Mouse (Mus musculus) activated CD4-positive, CD25-positive, alpha-beta regulatory T cell, adult 9 weeks (primary cell): Measurements from ENCODE around the gene Apeh. TPM values are rescaled to one million over a fixed set of nuclear protein-coding genes. Genes with fewer than 3 reads are reported as not detected.

Experiments
- polyA plus RNA-seq: library from polyadenylated mRNA; unstranded; fragments of 100-300 nt; shearing (Covaris generic); gene quantifications from one replicate; pipeline ENCODE4 v1.2.1, GENCODE M21; 2017

Gene Apeh
- 140 TPM for polyA plus RNA-seq

DNA sequence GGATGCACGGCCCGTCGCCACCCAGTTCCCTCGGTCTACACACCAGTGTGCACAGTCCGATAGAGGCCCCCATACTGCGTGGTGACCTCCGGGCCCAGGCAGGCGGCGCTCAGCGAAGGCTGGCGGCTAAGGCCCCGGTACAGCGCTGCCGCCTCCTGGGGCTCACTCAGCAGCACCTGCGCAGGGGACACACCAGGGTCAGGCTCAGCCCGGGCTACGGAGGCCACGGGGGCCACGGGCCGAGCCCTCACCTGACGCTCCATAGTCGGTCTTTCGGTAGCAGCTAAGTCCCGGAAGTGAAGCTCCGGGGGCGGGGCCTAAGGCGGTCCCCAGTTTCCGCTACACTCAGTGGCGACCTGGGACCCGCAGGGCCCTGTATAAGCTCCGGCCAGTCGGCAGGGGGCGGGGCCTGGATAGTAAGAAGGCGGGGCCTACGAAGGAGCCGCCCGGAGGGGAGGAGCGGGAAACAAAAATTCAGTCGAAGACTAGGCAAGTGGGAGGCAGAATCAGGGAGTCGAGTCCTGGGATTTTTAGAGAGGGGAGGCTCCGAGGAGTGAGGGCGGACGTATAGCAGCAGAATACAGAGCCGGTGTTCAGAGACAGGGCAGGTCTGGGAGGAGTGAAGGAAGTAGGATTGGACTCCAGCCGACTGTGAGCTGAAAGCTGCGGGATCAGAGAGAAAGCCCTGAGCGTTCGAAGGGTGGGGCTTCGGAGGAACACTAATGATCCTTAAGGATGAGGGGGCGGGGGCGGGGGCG, at the start of gene Apeh:
Gene Apeh, minus strand, starts transcription at position 423 of the 758 bp plus-strand sequence.

DNA sequence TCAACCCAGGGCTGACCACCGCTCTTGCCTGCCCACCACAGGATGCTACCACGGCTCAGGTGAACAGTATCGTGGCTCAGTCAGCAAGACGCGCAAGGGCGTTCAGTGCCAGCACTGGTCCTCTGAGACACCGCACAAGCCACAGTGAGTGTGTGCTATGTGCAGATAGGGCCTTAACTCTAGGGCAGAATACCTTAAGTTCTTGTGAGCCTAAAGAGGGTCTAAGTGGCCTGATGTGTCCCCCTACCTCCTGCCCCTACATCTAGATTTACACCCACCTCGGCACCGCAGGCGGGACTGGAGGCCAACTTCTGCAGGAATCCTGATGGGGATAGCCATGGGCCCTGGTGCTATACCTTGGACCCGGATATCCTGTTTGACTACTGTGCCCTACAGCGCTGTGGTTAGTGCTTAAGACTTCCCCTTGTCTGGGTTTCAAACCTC, 11.4 kb downstream of the Apeh start, which contains the start of gene Rnf123:
Gene Rnf123, minus strand, starts transcription at position 359 of the 444 bp plus-strand sequence.

DNA sequence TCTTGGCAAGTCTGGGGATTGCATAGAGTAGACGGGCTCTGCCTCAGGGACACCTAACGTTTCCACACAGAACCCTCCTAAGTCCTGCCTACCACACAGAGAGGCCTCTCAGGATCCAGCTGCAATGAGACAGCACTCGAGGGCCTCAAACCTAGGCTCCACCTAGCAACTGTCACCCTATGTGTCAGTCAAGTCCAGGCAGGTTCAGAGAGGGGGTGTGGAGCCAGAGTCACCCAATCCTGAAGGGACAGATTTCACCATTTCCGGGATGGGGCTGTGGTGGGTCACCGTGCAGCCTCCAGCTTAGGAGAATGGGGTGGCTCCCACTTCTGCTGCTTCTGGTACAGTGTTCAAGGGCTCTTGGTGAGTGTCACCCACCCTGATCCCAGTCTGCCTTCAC, 14.2 kb downstream of the Apeh start, which contains the start of gene Mst1:
Gene Mst1, plus strand, starts transcription at position 269 of the 400 bp plus-strand sequence.

DNA sequence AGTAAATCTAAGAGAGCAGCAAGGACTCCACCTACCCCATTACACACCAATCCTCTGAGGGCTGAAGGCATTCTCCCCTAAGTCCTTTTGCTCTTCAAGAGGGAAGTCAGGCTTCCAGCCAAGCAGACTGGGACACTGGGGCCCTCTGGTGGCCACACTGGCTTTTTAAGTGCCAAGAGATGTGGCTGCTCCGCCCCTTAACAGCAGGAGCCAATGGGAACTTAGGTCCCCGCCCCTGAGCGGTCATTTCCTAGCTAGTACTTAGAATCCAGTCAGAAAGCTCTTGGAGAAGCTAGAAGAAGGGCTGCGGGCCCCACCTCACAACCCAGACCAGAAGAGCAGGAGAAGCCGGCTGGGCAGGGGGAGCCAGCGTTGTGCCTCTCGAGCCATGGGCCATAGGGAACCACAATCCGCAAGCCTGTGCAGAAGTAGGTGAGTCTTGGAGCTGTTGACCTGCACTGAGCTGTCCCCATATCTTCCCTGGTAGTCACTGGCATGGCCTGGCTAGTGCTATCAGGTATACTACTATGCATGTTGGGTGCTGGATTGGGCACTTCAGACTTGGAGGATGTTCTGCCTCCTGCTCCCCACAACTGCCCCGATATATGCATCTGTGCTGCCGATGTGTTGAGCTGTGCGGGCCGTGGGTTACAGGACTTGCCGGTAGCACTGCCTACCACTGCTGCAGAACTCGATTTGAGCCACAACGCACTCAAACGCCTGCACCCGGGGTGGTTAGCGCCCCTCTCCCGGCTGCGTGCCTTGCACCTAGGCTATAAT, 41.3 kb downstream of the Apeh start, which contains the start of gene Amigo3:
Gene Amigo3, plus strand, starts transcription at position 275 of the 780 bp plus-strand sequence.

DNA sequence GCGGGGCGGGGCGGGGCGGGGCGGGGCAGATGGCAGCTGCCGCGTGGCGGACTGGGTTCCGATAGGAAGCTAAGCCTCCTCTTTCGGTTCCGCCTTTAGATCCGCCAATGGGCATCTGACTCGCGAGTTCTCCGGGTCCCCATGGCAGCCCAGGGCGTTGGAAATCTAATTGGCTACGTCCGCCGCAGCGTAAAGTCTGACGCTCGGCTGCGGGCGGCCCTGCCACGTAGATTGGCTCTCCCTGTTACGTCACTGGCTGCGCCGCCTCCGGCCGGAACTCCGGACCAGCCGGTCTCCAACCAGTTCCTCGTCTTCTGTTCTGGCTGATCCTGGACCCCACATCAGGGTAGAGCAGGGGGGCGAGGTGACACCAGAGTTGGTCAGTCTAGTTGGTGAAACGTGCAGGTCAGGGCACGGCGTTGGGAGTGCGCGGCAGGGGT, 45.4 kb downstream of the Apeh start, which contains the start of gene Gmppb:
Gene Gmppb, plus strand, starts transcription at position 227 of the 440 bp plus-strand sequence.

Other genes starting within 250 kb of the Apeh start
- gene Rbm6, start 221.4 kb downstream of the Apeh start, polyA plus RNA-seq = 118 TPM
- 24.2 TPM for gene Mon1a, start 206.5 kb downstream of the Apeh start, polyA plus RNA-seq
- gene Mst1r, start 187.7 kb downstream of the Apeh start, polyA plus RNA-seq = not detected
- gene Actl11, start 166.1 kb downstream of the Apeh start, polyA plus RNA-seq = not detected
- not detected for gene Camkv, start 158.9 kb downstream of the Apeh start, polyA plus RNA-seq
- 5.7 TPM for gene Traip, start 144.5 kb downstream of the Apeh start, polyA plus RNA-seq
- 321 TPM for gene Uba7, start 119.1 kb downstream of the Apeh start, polyA plus RNA-seq
- gene Gm20661, start 111.5 kb downstream of the Apeh start, polyA plus RNA-seq = 0.27 TPM
- gene Inka1, start 108.7 kb downstream of the Apeh start, polyA plus RNA-seq = 2.3 TPM
- gene Cdhr4, start 102.1 kb downstream of the Apeh start, polyA plus RNA-seq = 0.77 TPM
- not detected for gene Gm20662, start 98.3 kb downstream of the Apeh start, polyA plus RNA-seq
- 68.8 TPM for gene Ip6k1, start 92.1 kb downstream of the Apeh start, polyA plus RNA-seq
- gene Gmppb, start 45.4 kb downstream of the Apeh start, polyA plus RNA-seq = 40.7 TPM
- gene Amigo3, start 41.4 kb downstream of the Apeh start, polyA plus RNA-seq = 4.8 TPM
- 1.2 TPM for gene Mst1, start 14.2 kb downstream of the Apeh start, polyA plus RNA-seq
- gene Rnf123, start 11.3 kb downstream of the Apeh start, polyA plus RNA-seq = 189 TPM
- gene Bsn, start 95.8 kb upstream of the Apeh start, polyA plus RNA-seq = 0.81 TPM
- gene Dag1, start 169.4 kb upstream of the Apeh start, polyA plus RNA-seq = 6.7 TPM
- gene Nicn1, start 195.8 kb upstream of the Apeh start, polyA plus RNA-seq = 2.3 TPM
- gene Amt, start 202.2 kb upstream of the Apeh start, polyA plus RNA-seq = 0.56 TPM
- 391 TPM for gene Rhoa, start 211.5 kb upstream of the Apeh start, polyA plus RNA-seq
- gene Tcta, start 211.6 kb upstream of the Apeh start, polyA plus RNA-seq = 17.6 TPM
- gene Gpx1, start 244.3 kb upstream of the Apeh start, polyA plus RNA-seq = 741 TPM